Mouse (Mus musculus) kidney, adult 11 months (tissue): Measurements from ENCODE around the gene Fam234a.

Source experiments
- DNase-seq: peaks from one replicate; pipeline ENCODE4 v3.0.0; 2022

Gene Fam234a

GRCm38 (mm10) chr17:26162736-26163135 lies 81.3 kb downstream of the Fam234a start:
- no peak for DNase-seq
